ENCODE assay signal across 30 mouse cellular contexts in the genomic region with DNA sequence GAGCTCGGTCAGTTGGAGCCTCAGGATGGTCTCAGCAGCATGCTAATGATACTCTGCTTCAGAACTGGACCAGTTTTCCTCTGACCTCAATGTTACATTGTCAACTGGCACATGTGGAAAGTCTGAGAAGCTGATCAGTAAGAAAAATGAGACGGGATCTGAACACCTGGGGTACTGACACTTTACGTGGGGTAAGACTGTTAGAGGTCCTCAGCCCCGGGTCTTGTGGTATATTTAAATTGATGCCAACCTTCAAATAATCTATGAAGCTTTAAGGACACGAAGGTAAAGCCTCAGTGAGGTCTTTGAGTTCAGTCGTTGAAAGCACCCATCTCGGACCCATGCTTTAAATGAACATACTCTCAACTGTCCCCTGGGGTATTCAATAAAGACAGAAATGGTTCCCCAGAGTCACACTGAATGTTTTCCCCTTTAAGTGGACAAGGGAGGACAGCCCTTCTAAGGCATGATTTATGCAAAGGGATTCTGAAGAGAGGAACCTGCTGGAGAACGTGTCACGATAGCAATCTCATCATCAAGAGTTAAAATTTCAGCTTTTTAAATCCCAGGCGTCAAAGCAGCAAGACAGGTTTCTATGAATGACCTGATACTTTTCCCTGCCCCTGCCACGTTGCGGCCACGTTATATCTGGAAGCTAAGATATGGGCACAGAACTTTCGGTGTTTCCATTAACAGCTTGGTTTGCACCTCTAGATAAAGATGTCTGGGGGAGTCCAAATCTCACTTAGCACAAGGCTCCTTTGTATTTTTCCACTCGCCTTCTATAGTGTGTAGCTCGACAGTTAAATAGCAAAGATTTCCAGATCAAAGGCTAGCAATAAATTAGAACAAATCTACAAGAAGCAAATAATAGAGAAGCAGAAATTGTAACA.
A peak's percentile ranks its signal among the peaks of the same experiment; 100 is the strongest.
DNase-seq lines count a peak whose midpoint lies in the region; ATAC-seq and TF ChIP-seq lines count a peak whose summit lies in the region.
"Had no signal": no experiment of that assay in that cellular context is flagged by ENCODE, and none has a peak within 500 bp of the region (broad histone marks: within the 10 kb centered on the region; RNA-seq: fewer than 3 reads in every experiment).

No protein-coding gene starts in this region.

- H3K79me2 ChIP-seq in CH12.LX (replicated peaks; ENCODE audit: control insufficient read depth, extremely low read depth, insufficient read depth, poor library complexity, severe bottlenecking), result peaks cover 49% of the 10 kb centered on the region

- in situ Hi-C loops in CH12.LX (cut with MboI; ENCODE audit: low pct_ligation_motif_present, low pct_unique_long_range_greater_than_20kb, low sequenced_read_pairs), result loop anchor here (25.0 kb wide), 2 partner anchors 250 to 350 kb away; no protein-coding TSS in a partner anchor

- no peak overlapping the region for H3K9ac ChIP-seq in liver, postnatal 0 days (replicated peaks)
- peak overlapping the region; percentile 99 for H3K9ac ChIP-seq in CH12.LX (ENCODE audit: insufficient read depth, low read depth)
- H3K9ac ChIP-seq in liver, embryonic 13.5 days, result no peak overlapping the region
- H3K9ac ChIP-seq: forebrain, embryonic 12.5 days; forebrain, postnatal 0 days; heart, embryonic 15.5 days; hindbrain, embryonic 14.5 days; limb, embryonic 12.5 days; liver, embryonic 15.5 days; neural tube, embryonic 13.5 days; stomach, embryonic 15.5 days had no signal

- no peak; the same call in 1 of the 2 replicates for TF ChIP-seq POLR2A in CH12.LX (IDR thresholded peaks at IDR 0.05; ENCODE audit: low read depth, low read length)

- WGBS in liver, postnatal 0 days (ENCODE audit: insufficient replicate concordance), result 66% methylated on average over 16 of the region's 16 CpGs
- 48% methylated on average over 16 of the region's 16 CpGs for WGBS in liver, embryonic 13.5 days (ENCODE audit: insufficient replicate concordance)
- 87% methylated on average over 16 of the region's 16 CpGs for WGBS in forebrain, embryonic 10.5 days

- no peaks in the 10 kb centered on the region for H3K9me3 ChIP-seq in liver, postnatal 0 days (ENCODE audit: low read length)
- peaks cover 9% of the 10 kb centered on the region for H3K9me3 ChIP-seq in CH12.LX (replicated peaks; ENCODE audit: low read length)
- no peaks in the 10 kb centered on the region for H3K9me3 ChIP-seq in liver, embryonic 13.5 days (replicated peaks)
- H3K9me3 ChIP-seq in forebrain, embryonic 10.5 days, result no peaks in the 10 kb centered on the region
- H3K9me3 ChIP-seq: heart, embryonic 10.5 days; heart, embryonic 15.5 days; limb, embryonic 12.5 days; liver, embryonic 15.5 days; stomach, embryonic 15.5 days had no signal

- intact Hi-C loops in heart, postnatal 36 days (cut with DNase I), result no loop called here

- TF ChIP-seq EP300 in liver, postnatal 0 days (IDR thresholded peaks at IDR 0.05; ENCODE audit: low read depth), result no peak
- TF ChIP-seq EP300 in CH12.LX (IDR thresholded peaks at IDR 0.05; ENCODE audit: low read length), result peak; percentile 55

- no peak overlapping the region for H3K4me2 ChIP-seq in liver, postnatal 0 days (ENCODE audit: low read depth, low read length)
- H3K4me2 ChIP-seq in CH12.LX (ENCODE audit: insufficient read depth, low read depth, poor library complexity, severe bottlenecking), result peak overlapping the region; percentile 84
- no peak overlapping the region for H3K4me2 ChIP-seq in liver, embryonic 13.5 days
- H3K4me2 ChIP-seq: forebrain, embryonic 12.5 days; heart, embryonic 15.5 days; hindbrain, embryonic 14.5 days; limb, embryonic 12.5 days; liver, embryonic 15.5 days; neural tube, embryonic 13.5 days; stomach, embryonic 15.5 days had no signal

- no peak for ATAC-seq in liver, postnatal 0 days
- ATAC-seq in liver, embryonic 13.5 days (ENCODE audit: low read depth), result peak; percentile 64
- ATAC-seq: forebrain, postnatal 0 days; intestine, postnatal 0 days; lung, postnatal 0 days had no signal

- no peaks in the 10 kb centered on the region for H3K27me3 ChIP-seq in liver, postnatal 0 days (ENCODE audit: insufficient read depth, low read length)
- no peaks in the 10 kb centered on the region for H3K27me3 ChIP-seq in CH12.LX (replicated peaks)
- H3K27me3 ChIP-seq in liver, embryonic 13.5 days, result no peaks in the 10 kb centered on the region
- H3K27me3 ChIP-seq in forebrain, embryonic 10.5 days (ENCODE audit: poor library complexity, severe bottlenecking), result no peaks in the 10 kb centered on the region
- H3K27me3 ChIP-seq: forebrain, embryonic 12.5 days; heart, embryonic 15.5 days; limb, embryonic 12.5 days; liver, embryonic 15.5 days; neural tube, embryonic 13.5 days; stomach, embryonic 15.5 days had no signal

- TF ChIP-seq RAD21 in CH12.LX (IDR thresholded peaks at IDR 0.05; ENCODE audit: low read depth, low read length), result no peak; the same call in 1 of the 2 replicates

- no peak overlapping the region for H3K27ac ChIP-seq in liver, postnatal 0 days (ENCODE audit: low read depth)
- peak overlapping the region; percentile 73; the same call in 1 of the 2 replicates for H3K27ac ChIP-seq in CH12.LX (ENCODE audit: insufficient read depth, low read depth)
- no peak overlapping the region for H3K27ac ChIP-seq in liver, embryonic 13.5 days
- no peak overlapping the region for H3K27ac ChIP-seq in forebrain, embryonic 10.5 days
- H3K27ac ChIP-seq: forebrain, embryonic 12.5 days; heart, embryonic 10.5 days; heart, embryonic 15.5 days; hindbrain, embryonic 14.5 days; left cerebral cortex, adult 2 months; limb, embryonic 12.5 days; liver, embryonic 15.5 days; neural tube, embryonic 13.5 days; stomach, embryonic 15.5 days had no signal

- H3K36me3 ChIP-seq in liver, postnatal 0 days (replicated peaks; ENCODE audit: insufficient read depth, low read length), result no peaks in the 10 kb centered on the region
- peaks cover 13 to 28% of the 10 kb centered on the region in 2 experiments for H3K36me3 ChIP-seq in CH12.LX (replicated peaks in 1 of 2; ENCODE audit: control insufficient read depth in 1 of 2, insufficient read depth in 1 of 2, low read length in 1 of 2)
- no peaks in the 10 kb centered on the region for H3K36me3 ChIP-seq in liver, embryonic 13.5 days
- no peaks in the 10 kb centered on the region for H3K36me3 ChIP-seq in forebrain, embryonic 10.5 days (replicated peaks)
- H3K36me3 ChIP-seq: forebrain, embryonic 12.5 days; heart, embryonic 10.5 days; heart, embryonic 15.5 days; limb, embryonic 12.5 days; liver, embryonic 15.5 days; neural tube, embryonic 13.5 days; stomach, embryonic 15.5 days had no signal

- dilution Hi-C loops in CH12.LX (cut with MboI; ENCODE audit: extremely low pct_ligation_motif_present, extremely low pct_unique_long_range_greater_than_20kb, low sequenced_read_pairs), result no loop called here

- DNase-seq in liver (peak; percentile 17), CH12.LX (ENCODE audit: extremely low read depth) (peak; percentile 71)
- no peak for DNase-seq in liver, postnatal 0 days
- peak; percentile 38 for DNase-seq in brain, adult 2 months (ENCODE audit: low read depth, low spot score)
- peak; percentile 29 for DNase-seq in liver, embryonic 13.5 days
- no peak for DNase-seq in forebrain, embryonic 10.5 days (ENCODE audit: extremely low spot score, low spot score)
- no peak for DNase-seq in spleen, postnatal 10 days (ENCODE audit: low spot score in 2 of 2)
- DNase-seq in heart, postnatal 36 days, result no peak
- DNase-seq: adrenal gland, postnatal 10 days; cerebellum, adult 18-20 months; cerebellum, postnatal 14 days; forebrain, postnatal 0 days; gastrocnemius, postnatal 25 days; heart, adult 11 months; kidney, postnatal 14 days; lung, postnatal 4 days; thymus, adult 2 months; thymus, postnatal 36 days had no signal

- no peak for TF ChIP-seq CTCF in liver, postnatal 0 days (IDR thresholded peaks at IDR 0.05; ENCODE audit: low read depth)
- TF ChIP-seq CTCF in CH12.LX (conservative IDR thresholded peaks at IDR 0.05 in 1 of 2, IDR thresholded peaks at IDR 0.05 in 1 of 2; ENCODE audit: low read depth in 2 of 2, low read length in 2 of 2), result no peak

- no peaks in the 10 kb centered on the region for H3K4me1 ChIP-seq in liver, postnatal 0 days (ENCODE audit: insufficient read depth)
- peaks cover 4 to 15% of the 10 kb centered on the region in 2 experiments; a peak in 3 of 4 replicates for H3K4me1 ChIP-seq in CH12.LX (ENCODE audit: control insufficient read depth in 1 of 2, insufficient read depth in 2 of 2)
- peaks cover 15% of the 10 kb centered on the region for H3K4me1 ChIP-seq in liver, embryonic 13.5 days (replicated peaks)
- H3K4me1 ChIP-seq in forebrain, embryonic 10.5 days, result no peaks in the 10 kb centered on the region
- H3K4me1 ChIP-seq: forebrain, embryonic 12.5 days; heart, embryonic 10.5 days; heart, embryonic 15.5 days; limb, embryonic 12.5 days; neural tube, embryonic 13.5 days; stomach, embryonic 15.5 days had no signal

- H3K4me3 ChIP-seq in liver, postnatal 0 days (ENCODE audit: low read depth, low read length), result no peak overlapping the region
- peak overlapping the region; percentile 64 to 77 (median 76) for H3K4me3 ChIP-seq in CH12.LX (replicated peaks in 1 of 3; ENCODE audit: low read depth in 2 of 3, low read length in 2 of 3, poor library complexity in 1 of 3)
- no peak overlapping the region for H3K4me3 ChIP-seq in liver, embryonic 13.5 days (replicated peaks)
- H3K4me3 ChIP-seq in forebrain, embryonic 10.5 days, result no peak overlapping the region
- H3K4me3 ChIP-seq: erythroblast, embryonic 14.5 days; forebrain, embryonic 12.5 days; heart, embryonic 10.5 days; heart, embryonic 15.5 days; left cerebral cortex, adult 2 months; limb, embryonic 12.5 days; liver, embryonic 15.5 days; neural tube, embryonic 13.5 days; stomach, embryonic 15.5 days had no signal

TF ChIP-seq in CH12.LX, 34 proteins besides CTCF, POLR2A, EP300 and RAD21 (continues in another document):
- no peak for TF ChIP-seq NELFE (IDR thresholded peaks at IDR 0.05; ENCODE audit: low read depth, low read length)
- TF ChIP-seq HCFC1 (IDR thresholded peaks at IDR 0.05; ENCODE audit: low read depth, low read length), result no peak
- no peak for TF ChIP-seq ZNF384 (IDR thresholded peaks at IDR 0.05; ENCODE audit: low read depth, low read length)
- peak; percentile 77 for TF ChIP-seq BHLHE40 (IDR thresholded peaks at IDR 0.05; ENCODE audit: low read depth, low read length)
- peak; percentile 56; the same call in 1 of the 2 replicates for TF ChIP-seq CHD1 (IDR thresholded peaks at IDR 0.05; ENCODE audit: low read depth, low read length)
- peak; percentile 16; the same call in 1 of the 2 replicates for TF ChIP-seq UBTF (IDR thresholded peaks at IDR 0.05; ENCODE audit: low read depth, low read length)
- peak; percentile 42 for TF ChIP-seq ZMIZ1 (IDR thresholded peaks at IDR 0.05; ENCODE audit: low read depth, low read length)
- peak; percentile 51; the same call in 1 of the 2 replicates for TF ChIP-seq TBP (conservative IDR thresholded peaks at IDR 0.05; ENCODE audit: low read depth, low read length)
- no peak for TF ChIP-seq RCOR1 (conservative IDR thresholded peaks at IDR 0.05; ENCODE audit: low read depth, low read length)
- peak; percentile 34 for TF ChIP-seq MEF2A (IDR thresholded peaks at IDR 0.05; ENCODE audit: borderline replicate concordance, low read depth, low read length)
- peak; percentile 86 for TF ChIP-seq MYC (IDR thresholded peaks at IDR 0.05; ENCODE audit: low read depth, low read length)
- TF ChIP-seq SIN3A (IDR thresholded peaks at IDR 0.05; ENCODE audit: low read length), result peak; percentile 78

Comparison
In these comparisons a context has a peak if more than half of its experiments do, and no peak if none do; other contexts are left out.
1. DNase-seq: peak in liver (single experiment), CH12.LX (single experiment), brain, adult 2 months (single experiment) and liver, embryonic 13.5 days (single experiment); none in liver, postnatal 0 days (single experiment), forebrain, embryonic 10.5 days (single experiment), spleen, postnatal 10 days (0 of 2) and heart, postnatal 36 days (0 of 2).
2. H3K4me3 ChIP-seq: peak in CH12.LX (3 of 3); none in liver, postnatal 0 days (single experiment), liver, embryonic 13.5 days (single experiment) and forebrain, embryonic 10.5 days (single experiment).